Mouse (Mus musculus): Measurements from ENCODE around the gene Snx7.

Gene Snx7

GRCm38 (mm10) chr3:117868637-117869323 is at the start of gene Snx7:
TSS of gene Snx7 (minus strand) at chr3:117868936.
- DNase-seq = peak; percentile 17

- no peak for DNase-seq
Measured at GRCm38 (mm10) chr3:117915420-117915819, 46.7 kb upstream of the Snx7 start.

- no peak for DNase-seq
Measured at GRCm38 (mm10) chr3:117893736-117894135, 25.0 kb upstream of the Snx7 start.

GRCm38 (mm10) chr3:117875450-117875849 is 6.7 kb upstream of the Snx7 start:
- no peak for DNase-seq

GRCm38 (mm10) chr3:117873209-117873863 is 4.6 kb upstream of the Snx7 start:
- no peak for DNase-seq

- DNase-seq = no peak
Measured at GRCm38 (mm10) chr3:117869324-117869715, 584 bp upstream of the Snx7 start.

GRCm38 (mm10) chr3:117868091-117868490 is 645 bp downstream of the Snx7 start:
- no peak for DNase-seq

GRCm38 (mm10) chr3:117866696-117867407 is 1.9 kb downstream of the Snx7 start:
- DNase-seq = no peak

GRCm38 (mm10) chr3:117865621-117866020 is 3.1 kb downstream of the Snx7 start:
- no peak for DNase-seq

GRCm38 (mm10) chr3:117862951-117863350 is 5.8 kb downstream of the Snx7 start:
- no peak for DNase-seq

GRCm38 (mm10) chr3:117861977-117862434 is 6.7 kb downstream of the Snx7 start:
- DNase-seq = no peak

- DNase-seq = no peak
Measured at GRCm38 (mm10) chr3:117858996-117859395, 9.7 kb downstream of the Snx7 start.

GRCm38 (mm10) chr3:117853729-117854128 is 15.0 kb downstream of the Snx7 start:
- no peak for DNase-seq

- DNase-seq = no peak
Measured at GRCm38 (mm10) chr3:117852054-117852361, 16.7 kb downstream of the Snx7 start.

- DNase-seq = no peak
Measured at GRCm38 (mm10) chr3:117851278-117852053, 17.3 kb downstream of the Snx7 start.

GRCm38 (mm10) chr3:117848866-117849265 is 19.9 kb downstream of the Snx7 start:
- no peak for DNase-seq

- no peak for DNase-seq
Measured at GRCm38 (mm10) chr3:117842658-117843057, 26.1 kb downstream of the Snx7 start.

GRCm38 (mm10) chr3:117839867-117840545 is 28.7 kb downstream of the Snx7 start:
- no peak for DNase-seq

- no peak for DNase-seq
Measured at GRCm38 (mm10) chr3:117838020-117838419, 30.7 kb downstream of the Snx7 start.

GRCm38 (mm10) chr3:117826486-117827200 is 42.1 kb downstream of the Snx7 start:
- no peak for DNase-seq

- no peak for DNase-seq
Measured at GRCm38 (mm10) chr3:117823218-117823617, 45.5 kb downstream of the Snx7 start.

- no peak for DNase-seq
Measured at GRCm38 (mm10) chr3:117817635-117818034, 51.1 kb downstream of the Snx7 start.
